Mouse (Mus musculus) kidney, postnatal 10 days (tissue): ENCODE data around the gene 4933436I01Rik.

Experiments
- DNase-seq: peaks from one replicate; pipeline ENCODE4 v3.0.0; 2021; ENCODE audit warnings: mixed read lengths

4933436I01Rik gene

DNA sequence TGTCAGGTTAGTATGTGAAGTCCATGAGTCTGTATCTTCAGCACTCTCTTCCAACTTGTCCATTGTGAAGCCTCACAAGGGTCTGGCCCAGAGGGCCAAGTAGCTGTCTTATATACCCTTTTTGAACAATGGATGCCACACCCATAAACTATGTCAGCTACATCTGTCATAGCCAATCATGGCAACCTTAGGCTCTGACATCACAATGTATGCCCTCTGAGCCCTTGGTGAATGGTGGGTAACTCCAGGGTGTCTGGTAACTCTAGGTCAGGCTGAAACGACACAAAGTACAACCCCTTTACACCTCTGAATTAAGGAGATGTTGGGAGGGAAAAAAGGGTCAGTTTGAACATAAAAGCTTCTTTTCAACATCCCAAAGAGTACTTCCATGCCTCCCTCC lies at the start of gene 4933436I01Rik:
4933436I01Rik (minus strand) TSS at position 101 of the 400 bp plus-strand sequence.
- DNase-seq: no peak

DNA sequence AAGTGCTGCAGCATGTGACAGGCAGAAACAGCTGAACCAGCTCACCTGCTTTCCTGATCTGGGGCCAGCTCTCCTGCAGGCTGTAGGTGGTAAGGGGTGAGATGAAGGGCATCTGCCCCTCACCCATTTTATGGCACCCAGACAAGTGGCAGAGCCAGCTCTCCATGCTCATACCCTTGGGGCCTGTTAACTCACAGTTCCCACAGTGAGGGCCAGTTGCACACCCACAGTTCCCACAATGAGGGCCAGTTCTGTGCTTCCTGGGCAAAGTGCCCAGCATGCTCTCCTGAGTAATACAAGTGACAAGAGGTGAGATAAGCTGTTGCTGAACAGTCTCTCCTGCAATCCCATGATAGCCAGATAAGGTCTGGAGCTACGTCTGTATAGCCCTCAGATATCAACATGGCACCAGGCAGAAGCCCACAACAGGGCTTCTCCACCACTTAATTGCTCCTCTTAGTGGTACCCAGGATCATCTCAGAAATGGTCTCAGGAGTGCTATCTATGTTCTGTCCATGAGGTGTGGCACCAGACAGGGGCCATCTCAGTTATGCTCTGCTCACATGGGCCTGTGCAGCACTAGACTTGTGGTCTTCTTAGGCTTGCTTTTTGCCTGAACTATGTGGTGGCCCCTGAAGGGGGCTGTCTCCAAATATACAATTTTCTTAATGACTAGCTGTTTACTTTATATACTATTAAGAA lies 3.7 kb upstream of the 4933436I01Rik start:
- DNase-seq: peak; percentile 6

GRCm38 (mm10) chrX:67883406-67883805 lies 37.8 kb downstream of the 4933436I01Rik start:
- DNase-seq: no peak
